In the genomic region with DNA sequence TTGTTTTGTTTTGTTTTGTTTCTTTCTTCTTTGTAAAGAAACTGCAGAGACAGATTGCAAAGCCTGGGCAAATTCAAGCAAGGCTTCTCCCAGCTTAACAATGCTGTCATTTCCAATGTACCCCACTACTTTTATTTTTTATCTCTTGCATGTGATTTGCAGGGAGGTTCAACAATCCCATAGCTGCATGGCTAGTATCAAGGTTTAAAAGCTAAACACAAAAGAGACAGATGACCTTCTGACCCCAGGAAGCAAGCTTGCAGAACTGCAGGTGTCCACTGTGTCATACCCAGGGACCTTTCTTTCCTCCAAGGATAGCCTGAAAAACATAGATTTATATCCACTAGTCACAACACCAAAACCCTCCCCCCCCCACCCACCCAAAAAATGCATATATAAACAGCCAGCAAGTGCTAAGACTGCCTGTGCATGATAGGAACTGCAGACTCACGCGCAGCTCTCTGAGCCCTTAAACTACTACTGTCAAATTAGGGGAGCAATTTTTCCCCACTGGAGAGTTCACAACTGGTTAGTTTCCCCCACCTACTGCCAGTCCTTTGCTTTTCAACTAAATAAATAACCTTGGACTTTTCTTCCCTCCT, we compare ENCODE assay signal across 8 mouse cellular contexts.
A peak's percentile ranks its signal among the peaks of the same experiment; 100 is the strongest.
DNase-seq lines count a peak whose midpoint lies in the region; ATAC-seq and TF ChIP-seq lines count a peak whose summit lies in the region.

No protein-coding gene starts in this region.

- DNase-seq in neural tube, embryonic 11.5 days (ENCODE audit: low spot score) = no peak
- DNase-seq in neural tube, embryonic 10.5 days (ENCODE audit: extremely low spot score, low spot score) = no peak
- DNase-seq in stomach, postnatal 0 days (ENCODE audit: low spot score) = no peak
- DNase-seq in testis, postnatal 10 days (ENCODE audit: low spot score) = no peak
- no peak for DNase-seq in lung, postnatal 25 days (ENCODE audit: low spot score)
- no peak for DNase-seq in left cerebral cortex, adult 18-20 months (ENCODE audit: low spot score in 2 of 2)

- peak overlapping the region; percentile 93 for H3K4me2 ChIP-seq in neural tube, embryonic 11.5 days (ENCODE audit: low read depth)
- peak overlapping the region; percentile 97 for H3K4me2 ChIP-seq in heart, embryonic 14.5 days (ENCODE audit: low read length)
- H3K4me2 ChIP-seq in liver, embryonic 12.5 days = peak overlapping the region; percentile 68; the same call in 1 of the 2 replicates
- peak overlapping the region; percentile 30 for H3K4me2 ChIP-seq in stomach, postnatal 0 days (replicated peaks; ENCODE audit: low read depth)

- H3K36me3 ChIP-seq in neural tube, embryonic 11.5 days (ENCODE audit: control insufficient read depth, insufficient read depth, low read length) = no peaks in the 10 kb centered on the region
- H3K36me3 ChIP-seq in heart, embryonic 14.5 days (ENCODE audit: control insufficient read depth, insufficient read depth, low read length) = no peaks in the 10 kb centered on the region
- no peaks in the 10 kb centered on the region for H3K36me3 ChIP-seq in liver, embryonic 12.5 days
- H3K36me3 ChIP-seq in stomach, postnatal 0 days (ENCODE audit: control insufficient read depth, insufficient read depth, low read length) = no peaks in the 10 kb centered on the region

- peak overlapping the region; percentile 14; the same call in 1 of the 2 replicates for H3K4me3 ChIP-seq in neural tube, embryonic 11.5 days (ENCODE audit: low read depth, low read length)
- peak overlapping the region; percentile 9 to 96; a peak in 3 of 4 replicates for H3K4me3 ChIP-seq in heart, embryonic 14.5 days (ENCODE audit: control insufficient read depth in 1 of 2, insufficient read depth in 1 of 2, low read depth in 1 of 2, low read length in 2 of 2)
- H3K4me3 ChIP-seq in liver, embryonic 12.5 days = no peak overlapping the region
- no peak overlapping the region for H3K4me3 ChIP-seq in stomach, postnatal 0 days (ENCODE audit: low read depth, low read length)

- H3K9me3 ChIP-seq in neural tube, embryonic 11.5 days (ENCODE audit: control insufficient read depth, low read length) = no peaks in the 10 kb centered on the region
- no peaks in the 10 kb centered on the region for H3K9me3 ChIP-seq in heart, embryonic 14.5 days (ENCODE audit: control insufficient read depth, low read length)
- no peaks in the 10 kb centered on the region for H3K9me3 ChIP-seq in liver, embryonic 12.5 days (replicated peaks)
- H3K9me3 ChIP-seq in stomach, postnatal 0 days (ENCODE audit: control insufficient read depth, low read length) = no peaks in the 10 kb centered on the region

- peaks cover 47% of the 10 kb centered on the region for H3K4me1 ChIP-seq in neural tube, embryonic 11.5 days (ENCODE audit: control insufficient read depth, insufficient read depth, low read length)
- H3K4me1 ChIP-seq in heart, embryonic 14.5 days (ENCODE audit: control insufficient read depth in 2 of 2, insufficient read depth in 2 of 2, low read length in 2 of 2) = peaks cover 0 to 26% of the 10 kb centered on the region in 2 experiments
- H3K4me1 ChIP-seq in liver, embryonic 12.5 days = peaks cover 26% of the 10 kb centered on the region
- H3K4me1 ChIP-seq in stomach, postnatal 0 days (replicated peaks; ENCODE audit: control insufficient read depth, insufficient read depth) = 0 out of 2 replicates have a peak, but pooled peaks cover 2% of the 10 kb centered on the region

- no peak for TF ChIP-seq CTCF in stomach, postnatal 0 days (IDR thresholded peaks at IDR 0.05; ENCODE audit: low read depth)

- ATAC-seq in neural tube, embryonic 11.5 days (ENCODE audit: insufficient read depth, low FRiP score, low TSS enrichment) = no peak
- no peak for ATAC-seq in heart, embryonic 14.5 days (ENCODE audit: insufficient number of reproducible peaks, insufficient read depth, low FRiP score, low read depth)
- ATAC-seq in liver, embryonic 12.5 days = no peak
- ATAC-seq in stomach, postnatal 0 days (ENCODE audit: low FRiP score, low TSS enrichment) = no peak

- H3K27ac ChIP-seq in neural tube, embryonic 11.5 days (ENCODE audit: low read depth, low read length) = peak overlapping the region; percentile 58
- H3K27ac ChIP-seq in heart, embryonic 14.5 days (replicated peaks in 1 of 2; ENCODE audit: control insufficient read depth in 1 of 2, insufficient read depth in 1 of 2, low read depth in 2 of 2, low read length in 2 of 2) = peak overlapping the region; percentile 79 to 100
- peak overlapping the region; percentile 41; the same call in 1 of the 2 replicates for H3K27ac ChIP-seq in liver, embryonic 12.5 days
- H3K27ac ChIP-seq in stomach, postnatal 0 days (replicated peaks) = peak overlapping the region; percentile 53

- H3K9ac ChIP-seq in neural tube, embryonic 11.5 days (ENCODE audit: low read length) = no peak overlapping the region; the same call in 1 of the 2 replicates
- H3K9ac ChIP-seq in heart, embryonic 14.5 days (ENCODE audit: low read length) = peak overlapping the region; percentile 100
- H3K9ac ChIP-seq in liver, embryonic 12.5 days = no peak overlapping the region
- no peak overlapping the region for H3K9ac ChIP-seq in stomach, postnatal 0 days (ENCODE audit: low read length)

- 25% methylated on average over 2 of the region's 2 CpGs for WGBS in neural tube, embryonic 11.5 days
- 13% methylated on average over 2 of the region's 2 CpGs for WGBS in heart, embryonic 14.5 days
- 43% methylated on average over 2 of the region's 2 CpGs for WGBS in liver, embryonic 12.5 days (ENCODE audit: insufficient replicate concordance)
- 40% methylated on average over 2 of the region's 2 CpGs for WGBS in stomach, postnatal 0 days

- TF ChIP-seq EP300 in stomach, postnatal 0 days (optimal IDR thresholded peaks at IDR 0.05) = no peak

- H3K27me3 ChIP-seq in neural tube, embryonic 11.5 days (ENCODE audit: control insufficient read depth, insufficient read depth, low read length) = no peaks in the 10 kb centered on the region
- H3K27me3 ChIP-seq in heart, embryonic 14.5 days (ENCODE audit: control insufficient read depth, insufficient read depth, low read length) = no peaks in the 10 kb centered on the region
- H3K27me3 ChIP-seq in liver, embryonic 12.5 days (replicated peaks) = peaks cover 92% of the 10 kb centered on the region
- no peaks in the 10 kb centered on the region for H3K27me3 ChIP-seq in stomach, postnatal 0 days (ENCODE audit: control insufficient read depth, insufficient read depth, low read length)

Comparison
In these comparisons a context has a peak if more than half of its experiments do, and no peak if none do; other contexts are left out.
1. H3K4me2 ChIP-seq: peak in every context shown above with its lines; median percentile 97 in heart, embryonic 14.5 days; 93 in neural tube, embryonic 11.5 days; 68 in liver, embryonic 12.5 days; 30 in stomach, postnatal 0 days.
2. H3K4me3 ChIP-seq: peak in neural tube, embryonic 11.5 days (single experiment) and heart, embryonic 14.5 days (2 of 2); none in liver, embryonic 12.5 days (single experiment) and stomach, postnatal 0 days (single experiment).
3. Peak in every context shown above with its lines, with median percentiles within 50 percentile points of each other: H3K27ac ChIP-seq.